Mouse (Mus musculus) intestine, embryonic 14.5 days (tissue): ENCODE measurements around the gene R3hcc1l. TPM values are rescaled to one million over a fixed set of nuclear protein-coding genes. Genes with fewer than 3 reads are reported as not detected.

Experiments
- ATAC-seq: fragments of 200-750 bp; cut with Nextera tagmentation; replicated peaks from 2 replicates; pipeline ENCODE4 v1.8.0; 2017; ENCODE audit warnings: low read depth, moderate number of reproducible peaks, moderate TSS enrichment, moderate library complexity; ENCODE audit not compliant: low FRiP score, low TSS enrichment
- DNase-seq: peaks from one replicate; pipeline ENCODE4 v3.0.0-alpha.2; 2018; ENCODE audit warnings: low spot score
- H3K27ac ChIP-seq: fragments of 300-500 bp; sonication (generic); 2 replicates; pipeline ENCODE4 v1.5.1; 2014; ENCODE audit warnings: low read depth, mild to moderate bottlenecking, control low read depth
- H3K27me3 ChIP-seq: fragments of 300-500 bp; sonication (generic); replicated peaks from 2 replicates; pipeline ENCODE4 v1.6.1; 2014; ENCODE audit warnings: low read length, control low read depth; ENCODE audit not compliant: control insufficient read depth, insufficient read depth
- H3K36me3 ChIP-seq: fragments of 300-500 bp; sonication (generic); 2 replicates; pipeline ENCODE4 v1.6.1; 2014; ENCODE audit warnings: low read length, control low read depth; ENCODE audit not compliant: control insufficient read depth, insufficient read depth
- H3K4me1 ChIP-seq: fragments of 300-500 bp; sonication (generic); replicated peaks from 2 replicates; pipeline ENCODE4 v1.6.1; 2014; ENCODE audit warnings: low read length, control low read depth, mixed read lengths; ENCODE audit not compliant: control insufficient read depth, insufficient read depth
- H3K4me2 ChIP-seq: fragments of 300-500 bp; sonication (generic); 2 replicates; pipeline ENCODE4 v1.6.1; 2014; ENCODE audit warnings: low read length
- H3K4me3 ChIP-seq: fragments of 300-500 bp; sonication (generic); 2 replicates; pipeline ENCODE4 v1.5.1; 2014; ENCODE audit warnings: low read depth, low read length, control low read depth, mixed read lengths
- H3K9ac ChIP-seq: fragments of 300-500 bp; sonication (generic); 2 replicates; pipeline ENCODE4 v1.6.1; 2014; ENCODE audit warnings: mild to moderate bottlenecking, low read length
- H3K9me3 ChIP-seq: fragments of 300-500 bp; sonication (generic); 2 replicates; pipeline ENCODE4 v1.6.1; 2016; ENCODE audit warnings: low read length, control low read depth; ENCODE audit not compliant: control insufficient read depth
- WGBS: fragments of 180-500 bp; shearing (Covaris S2); extraction: QIAGEN DNeasy Blood & Tissue Kit; methylation state at CpG from one replicate; pipeline ENCODE4 v1.1.7; 2014; 5-methylcytosine and 5-hydroxymethylcytosine counted together
- polyA plus RNA-seq: library from polyadenylated mRNA; unstranded; fragments of >200 nt; fragmentation: Nextera tagmentation; extraction: Ambion mirVana; gene quantifications from 2 replicates; pipeline ENCODE4 v1.2.1, GENCODE M21; 2014

Gene R3hcc1l
- 21.3 and 28.3 TPM in 2 replicates for polyA plus RNA-seq

DNA sequence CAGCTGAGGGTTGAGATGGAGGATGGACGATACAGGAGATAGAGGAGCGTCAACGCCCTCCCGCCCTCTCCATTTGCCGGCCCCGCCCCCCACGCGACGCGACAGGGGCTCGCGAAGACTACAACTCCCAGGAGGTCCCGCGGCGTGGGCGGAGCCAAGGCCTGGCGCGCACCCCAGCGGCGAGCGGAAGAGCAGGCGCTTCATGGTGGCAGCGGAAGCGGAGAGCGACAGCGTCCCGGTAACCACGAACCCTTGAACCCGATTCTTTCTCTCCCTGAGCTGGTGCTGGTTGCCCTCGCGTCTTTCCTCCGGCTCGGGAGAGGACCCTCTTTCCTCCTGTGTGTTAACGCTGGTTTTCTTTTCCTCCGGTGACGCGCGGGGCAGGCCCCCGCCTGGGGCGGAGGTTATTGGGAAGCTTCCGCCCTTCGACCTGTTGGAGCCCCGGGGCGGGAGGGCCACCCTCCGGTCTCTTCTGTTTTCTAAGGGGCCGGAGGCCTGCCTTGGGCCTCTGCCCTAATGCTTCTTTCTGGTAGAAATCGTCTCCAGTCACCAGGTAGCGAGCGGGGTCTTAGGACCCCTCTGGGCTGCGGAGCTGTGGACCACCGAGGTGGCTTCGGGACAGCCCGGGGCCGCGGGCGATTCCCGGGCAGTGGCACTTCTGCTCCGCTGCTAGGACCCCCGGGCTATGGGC, at the start of gene R3hcc1l:
TSS of gene R3hcc1l (plus strand) at position 140 of the 691 bp plus-strand sequence.
- peak; percentile 94 for ATAC-seq

DNA sequence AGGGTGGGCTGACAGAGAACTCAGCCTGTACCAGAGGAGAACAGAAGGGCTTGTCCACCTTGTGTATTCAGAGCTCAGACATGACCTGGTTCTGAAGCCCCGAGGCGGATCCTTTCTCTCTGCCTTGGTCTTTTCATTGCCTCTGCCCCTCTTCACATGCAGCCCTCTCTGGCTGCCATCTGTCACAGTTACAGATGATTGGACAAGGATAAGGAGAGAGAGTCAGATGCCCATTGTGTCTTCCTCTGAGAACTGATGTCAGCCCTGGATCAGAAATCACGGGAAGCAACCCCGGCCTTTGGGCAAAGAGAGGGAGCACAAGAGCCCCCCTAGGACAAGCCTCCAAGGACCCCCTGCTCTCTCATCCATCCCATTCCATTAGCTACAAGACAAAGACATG, 47.0 kb upstream of the R3hcc1l start:
- no peak overlapping the region for H3K4me3 ChIP-seq
- H3K4me1 ChIP-seq: no peaks in the 10 kb centered on the region
- 92% methylated on average over 4 of the region's 4 CpGs for WGBS
- H3K27ac ChIP-seq: no peak overlapping the region
- no peak overlapping the region for H3K4me2 ChIP-seq
- H3K9ac ChIP-seq: no peak overlapping the region
- no peak for DNase-seq
- ATAC-seq: no peak
- H3K27me3 ChIP-seq: no peaks in the 10 kb centered on the region
- no peaks in the 10 kb centered on the region for H3K9me3 ChIP-seq
- no peaks in the 10 kb centered on the region for H3K36me3 ChIP-seq

More for the DNA sequence above, at the start of gene R3hcc1l:
- Histone ChIP-seq H3K4me1 (peaks cover 7% of the 10 kb centered on the region), H3K27me3 (no peaks in the 10 kb centered on the region), H3K9ac (peak within 1 kb of the TSS; percentile 76), H3K36me3 (no peaks in the 10 kb centered on the region), H3K27ac (peak within 1 kb of the TSS; percentile 64), H3K9me3 (no peaks in the 10 kb centered on the region), H3K4me2 (peak within 1 kb of the TSS; percentile 86), H3K4me3 (peak within 1 kb of the TSS; percentile 72)
- 2% methylated on average over 54 of the region's 59 CpGs for WGBS
- DNase-seq: peak; percentile 97

DNA sequence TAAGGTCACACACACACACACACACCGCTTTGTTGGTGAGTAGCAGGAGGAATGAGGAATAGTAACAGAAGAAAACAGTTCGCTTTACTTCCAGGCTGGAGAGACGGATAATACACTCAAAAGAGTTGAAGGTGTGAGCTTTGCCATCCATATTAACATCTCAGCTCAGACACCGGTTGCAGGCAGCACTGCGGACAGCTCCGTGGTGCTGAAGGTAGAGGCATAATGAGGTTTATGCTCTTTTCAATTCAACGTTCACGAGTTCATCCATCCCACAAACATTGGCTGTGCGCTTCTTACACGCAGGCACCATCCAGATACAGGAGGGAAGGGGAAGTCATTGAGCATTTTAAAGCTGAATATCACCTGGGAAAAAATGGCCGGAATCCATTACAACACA, 45.7 kb upstream of the R3hcc1l start:
- Histone ChIP-seq H3K27ac (no peak overlapping the region), H3K9ac (no peak overlapping the region), H3K4me1 (no peaks in the 10 kb centered on the region), H3K4me2 (no peak overlapping the region), H3K4me3 (no peak overlapping the region), H3K27me3 (no peaks in the 10 kb centered on the region), H3K36me3 (no peaks in the 10 kb centered on the region), H3K9me3 (no peaks in the 10 kb centered on the region)
- ATAC-seq: no peak
- 27% methylated on average over 11 of the region's 11 CpGs for WGBS
- peak; percentile 80 for DNase-seq

- 74% methylated on average over 5 of the region's 5 CpGs for WGBS
- ATAC-seq: no peak
Measured at GRCm38 (mm10) chr19:42477769-42478168, 40.8 kb upstream of the R3hcc1l start.

DNA sequence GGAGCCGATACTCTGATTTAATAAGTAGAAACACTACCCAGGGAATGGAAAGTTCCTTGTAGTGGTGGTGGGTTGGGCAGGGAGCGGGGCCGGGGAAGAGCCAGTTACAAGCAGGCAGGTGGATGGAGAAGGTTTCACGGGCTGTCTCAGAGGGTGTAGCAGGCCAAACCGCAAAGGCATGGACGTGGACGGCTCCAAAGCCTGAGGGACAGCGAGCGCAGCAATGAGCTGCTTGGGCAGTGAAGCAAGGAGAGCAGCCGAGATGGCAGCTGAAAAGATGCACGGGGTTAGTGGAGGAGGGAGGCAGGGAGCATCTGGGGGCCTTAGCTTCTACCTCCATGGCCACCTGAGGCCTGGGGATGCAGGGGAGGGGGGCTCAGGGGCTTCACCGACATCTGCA, 40.3 kb upstream of the R3hcc1l start:
- no peak overlapping the region for H3K9ac ChIP-seq
- no peaks in the 10 kb centered on the region for H3K27me3 ChIP-seq
- H3K4me3 ChIP-seq: no peak overlapping the region
- no peak for ATAC-seq
- no peaks in the 10 kb centered on the region for H3K4me1 ChIP-seq
- H3K27ac ChIP-seq: no peak overlapping the region
- H3K36me3 ChIP-seq: no peaks in the 10 kb centered on the region
- H3K9me3 ChIP-seq: no peaks in the 10 kb centered on the region
- 55% methylated on average over 12 of the region's 12 CpGs for WGBS
- H3K4me2 ChIP-seq: no peak overlapping the region
- no peak for DNase-seq

More at GRCm38 (mm10) chr19:42477769-42478168, 40.8 kb upstream of the R3hcc1l start:
- DNase-seq: no peak
- H3K4me2 ChIP-seq: no peak overlapping the region
- no peaks in the 10 kb centered on the region for H3K27me3 ChIP-seq
- no peak overlapping the region for H3K9ac ChIP-seq
- no peaks in the 10 kb centered on the region for H3K4me1 ChIP-seq
- no peak overlapping the region for H3K27ac ChIP-seq
- no peaks in the 10 kb centered on the region for H3K9me3 ChIP-seq
- no peak overlapping the region for H3K4me3 ChIP-seq
- no peaks in the 10 kb centered on the region for H3K36me3 ChIP-seq

GRCm38 (mm10) chr19:42485443-42485842, 33.1 kb upstream of the R3hcc1l start:
- ATAC-seq (no peak), DNase-seq (no peak)
- Histone ChIP-seq H3K4me1 (no peaks in the 10 kb centered on the region), H3K9ac (no peak overlapping the region), H3K36me3 (no peaks in the 10 kb centered on the region), H3K27ac (no peak overlapping the region), H3K9me3 (no peaks in the 10 kb centered on the region), H3K4me3 (no peak overlapping the region), H3K4me2 (no peak overlapping the region), H3K27me3 (no peaks in the 10 kb centered on the region)
- 46% methylated on average over 7 of the region's 7 CpGs for WGBS

GRCm38 (mm10) chr19:42487261-42487660, 31.3 kb upstream of the R3hcc1l start:
- H3K9me3 ChIP-seq: no peaks in the 10 kb centered on the region
- no peaks in the 10 kb centered on the region for H3K4me1 ChIP-seq
- 76% methylated on average over 3 of the region's 3 CpGs for WGBS
- no peaks in the 10 kb centered on the region for H3K36me3 ChIP-seq
- H3K4me2 ChIP-seq: no peak overlapping the region
- H3K27ac ChIP-seq: no peak overlapping the region
- no peaks in the 10 kb centered on the region for H3K27me3 ChIP-seq
- DNase-seq: no peak
- no peak overlapping the region for H3K9ac ChIP-seq
- no peak for ATAC-seq
- no peak overlapping the region for H3K4me3 ChIP-seq

- H3K9me3 ChIP-seq: no peaks in the 10 kb centered on the region
- H3K27ac ChIP-seq: no peak overlapping the region
- 59% methylated on average over 5 of the region's 5 CpGs for WGBS
- no peak overlapping the region for H3K9ac ChIP-seq
- no peaks in the 10 kb centered on the region for H3K27me3 ChIP-seq
- H3K4me2 ChIP-seq: no peak overlapping the region
- 0 out of 2 replicates have a peak, but pooled peaks cover 4% of the 10 kb centered on the region for H3K4me1 ChIP-seq
- no peak overlapping the region for H3K4me3 ChIP-seq
- H3K36me3 ChIP-seq: no peaks in the 10 kb centered on the region
- no peak for DNase-seq
- no peak for ATAC-seq
Measured at GRCm38 (mm10) chr19:42493257-42493917, 25.2 kb upstream of the R3hcc1l start.
